Mouse (Mus musculus): ENCODE measurements around the gene Hsf5.

DNA sequence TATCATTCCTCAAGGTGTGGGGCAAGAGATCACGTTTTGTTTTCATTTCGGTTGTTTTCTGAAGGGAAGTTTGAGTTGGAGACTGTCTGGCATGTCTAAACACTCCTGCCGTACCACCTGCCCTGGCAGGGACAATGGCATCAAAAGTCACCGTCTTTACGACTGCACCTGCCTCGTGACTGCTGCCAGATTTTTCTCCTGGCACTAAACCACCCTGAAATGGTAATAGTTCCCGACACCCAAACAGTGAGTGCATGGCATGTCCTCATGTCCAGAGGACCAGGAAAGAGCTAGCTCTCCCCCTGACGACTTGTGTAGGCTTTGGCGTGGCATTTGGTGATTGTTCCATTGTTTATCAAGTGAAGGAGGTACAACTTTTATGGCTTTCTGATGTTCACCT, 63.8 kb downstream of the Hsf5 start:
- TF ChIP-seq CTCF (IDR thresholded peaks at IDR 0.05; ENCODE audit: control insufficient read depth, insufficient read depth, insufficient read length) = no peak
- TF ChIP-seq USF1 (IDR thresholded peaks at IDR 0.05; ENCODE audit: low read depth) = no peak
- TF ChIP-seq MAX (IDR thresholded peaks at IDR 0.05) = no peak
- no peak for TF ChIP-seq MYOD1 (IDR thresholded peaks at IDR 0.05; ENCODE audit: control insufficient read depth, insufficient read length, low read depth)
- no peak for TF ChIP-seq CEBPB (IDR thresholded peaks at IDR 0.05; ENCODE audit: low read depth)
- TF ChIP-seq MYOG (IDR thresholded peaks at IDR 0.05; ENCODE audit: control insufficient read depth, extremely low read depth, insufficient read length) = no peak
